Mouse (Mus musculus) liver, postnatal 0 days (tissue): ENCODE data around the gene Zbtb7a. TPM values are rescaled to one million over a fixed set of nuclear protein-coding genes. Genes with fewer than 3 reads are reported as not detected.

Experiments
- ATAC-seq: fragments of 200-750 bp; cut with Nextera tagmentation; 2 replicates; pipeline ENCODE4 v1.8.0; 2017; ENCODE audit warnings: mild to moderate bottlenecking, moderate library complexity
- DNase-seq: peaks from one replicate; pipeline ENCODE4 v3.0.0-alpha.2; 2016
- H3K27ac ChIP-seq: fragments of 300-500 bp; sonication (generic); 2 replicates; pipeline ENCODE4 v1.5.1; 2014; ENCODE audit warnings: antibody characterized with exemption, moderate library complexity, mild to moderate bottlenecking, low read depth
- H3K27me3 ChIP-seq: fragments of 300-500 bp; sonication (generic); 2 replicates; pipeline ENCODE4 v1.6.1; 2014; ENCODE audit warnings: low read length, control low read depth, mixed read lengths; ENCODE audit not compliant: insufficient read depth
- H3K36me3 ChIP-seq: fragments of 300-500 bp; sonication (generic); replicated peaks from 2 replicates; pipeline ENCODE4 v1.6.1; 2014; ENCODE audit warnings: mild to moderate bottlenecking, control low read depth, low read length, moderate library complexity, mixed read lengths; ENCODE audit not compliant: insufficient read depth
- H3K4me1 ChIP-seq: fragments of 300-500 bp; sonication (generic); 2 replicates; pipeline ENCODE4 v1.6.1; 2014; ENCODE audit warnings: antibody characterized with exemption, mild to moderate bottlenecking, control low read depth; ENCODE audit not compliant: insufficient read depth
- H3K4me2 ChIP-seq: fragments of 300-500 bp; sonication (generic); 2 replicates; pipeline ENCODE4 v1.6.1; 2014; ENCODE audit warnings: low read depth, mild to moderate bottlenecking, low read length, moderate library complexity, mixed read lengths
- H3K4me3 ChIP-seq: fragments of 300-500 bp; sonication (generic); 2 replicates; pipeline ENCODE4 v1.5.1; 2014; ENCODE audit warnings: low read depth, low read length
- H3K9ac ChIP-seq: fragments of 300-500 bp; sonication (generic); replicated peaks from 2 replicates; pipeline ENCODE4 v1.6.1; 2014; ENCODE audit warnings: mild to moderate bottlenecking, moderate library complexity
- H3K9me3 ChIP-seq: fragments of 300-500 bp; sonication (generic); 2 replicates; pipeline ENCODE4 v1.6.1; 2016; ENCODE audit warnings: mild to moderate bottlenecking, control low read depth, low read length, mixed read lengths
- CTCF ChIP-seq: sonication (generic); IDR thresholded peaks from 2 replicates; pipeline ENCODE4 v1.5.1; 2016; ENCODE audit warnings: antibody characterized with exemption, low read depth
- EP300 ChIP-seq: IDR thresholded peaks from 2 replicates; pipeline ENCODE4 v1.6.1; 2016; ENCODE audit warnings: antibody characterized with exemption, low read depth, mild to moderate bottlenecking
- WGBS: fragments of 180-500 bp; shearing (Covaris S2); extraction: QIAGEN DNeasy Blood & Tissue Kit; methylation state at CpG from one replicate; pipeline ENCODE4 v1.1.7; 2014; ENCODE audit not compliant: insufficient replicate concordance; 5-methylcytosine and 5-hydroxymethylcytosine counted together
- polyA plus RNA-seq: library from polyadenylated mRNA; unstranded; fragments of >200 nt; fragmentation: Nextera tagmentation; extraction: Ambion mirVana; gene quantifications from 2 replicates; pipeline ENCODE4 v1.2.1, GENCODE M21; 2015

Gene Zbtb7a
- polyA plus RNA-seq, 1 experiment from 2014 or later: 29.7 TPM

- no peaks in the 10 kb centered on the region for H3K9me3 ChIP-seq
- no peak overlapping the region; the same call in 1 of the 2 replicates for H3K9ac ChIP-seq
- DNase-seq (no peak), ATAC-seq (no peak)
- TF ChIP-seq CTCF (no peak), EP300 (no peak)
- no peak overlapping the region for H3K4me2 ChIP-seq
- no peaks in the 10 kb centered on the region for H3K27me3 ChIP-seq
- H3K4me1 ChIP-seq: peaks cover 28% of the 10 kb centered on the region
- no peak overlapping the region for H3K4me3 ChIP-seq
- peaks cover 88% of the 10 kb centered on the region for H3K36me3 ChIP-seq
- H3K27ac ChIP-seq: no peak overlapping the region
- WGBS: 89% methylated on average over 6 of the region's 6 CpGs
These were observed 10.3 kb downstream of the Zbtb7a start for GRCm38 (mm10) chr10:81145307-81145706.

GRCm38 (mm10) chr10:81145778-81146177 is 10.8 kb downstream of the Zbtb7a start:
- peak overlapping the region; percentile 38 for H3K4me2 ChIP-seq
- TF ChIP-seq CTCF (no peak), EP300 (no peak)
- peaks cover 23% of the 10 kb centered on the region for H3K4me1 ChIP-seq
- H3K27me3 ChIP-seq: no peaks in the 10 kb centered on the region
- H3K9me3 ChIP-seq: no peaks in the 10 kb centered on the region
- WGBS: 78% methylated on average over 7 of the region's 7 CpGs
- DNase-seq (no peak), ATAC-seq (no peak)
- H3K4me3 ChIP-seq: no peak overlapping the region
- H3K27ac ChIP-seq: peak overlapping the region; percentile 16; the same call in 1 of the 2 replicates
- peak overlapping the region; percentile 34 for H3K9ac ChIP-seq
- H3K36me3 ChIP-seq: peaks cover 87% of the 10 kb centered on the region

- no peak overlapping the region for H3K4me3 ChIP-seq
- no peaks in the 10 kb centered on the region for H3K27me3 ChIP-seq
- peak overlapping the region; percentile 34 for H3K9ac ChIP-seq
- H3K4me1 ChIP-seq: peaks cover 18% of the 10 kb centered on the region
- H3K9me3 ChIP-seq: no peaks in the 10 kb centered on the region
- WGBS: 67% methylated on average over 4 of the region's 4 CpGs
- peak overlapping the region; percentile 38 for H3K4me2 ChIP-seq
- no peak for ATAC-seq
- DNase-seq: no peak
- H3K27ac ChIP-seq: 0 out of 2 replicates have a peak overlapping the region, but pooled peaks have one; percentile 22
- H3K36me3 ChIP-seq: peaks cover 88% of the 10 kb centered on the region
- TF ChIP-seq CTCF (no peak), EP300 (no peak)
These were observed 11.3 kb downstream of the Zbtb7a start for GRCm38 (mm10) chr10:81146296-81146695.

- TF ChIP-seq CTCF: no peak
- TF ChIP-seq EP300: no peak
- H3K4me1 ChIP-seq: peaks cover 4% of the 10 kb centered on the region
- 66% methylated on average over 6 of the region's 6 CpGs for WGBS
- no peak overlapping the region for H3K4me3 ChIP-seq
- ATAC-seq (no peak), DNase-seq (no peak)
- no peak overlapping the region for H3K9ac ChIP-seq
- H3K36me3 ChIP-seq: peaks cover 86% of the 10 kb centered on the region
- H3K4me2 ChIP-seq: no peak overlapping the region
- H3K27me3 ChIP-seq: no peaks in the 10 kb centered on the region
- no peaks in the 10 kb centered on the region for H3K9me3 ChIP-seq
- no peak overlapping the region for H3K27ac ChIP-seq
These were observed 16.2 kb downstream of the Zbtb7a start for GRCm38 (mm10) chr10:81151261-81151660.

- Histone ChIP-seq H3K4me3 (no peak overlapping the region), H3K4me1 (peaks cover 4% of the 10 kb centered on the region), H3K4me2 (no peak overlapping the region), H3K9ac (peak overlapping the region; percentile 36; the same call in 1 of the 2 replicates), H3K36me3 (peaks cover 86% of the 10 kb centered on the region), H3K27ac (peak overlapping the region; percentile 76), H3K9me3 (no peaks in the 10 kb centered on the region), H3K27me3 (no peaks in the 10 kb centered on the region)
- WGBS: 60% methylated on average over 12 of the region's 12 CpGs
- TF ChIP-seq EP300 (no peak), CTCF (no peak)
- ATAC-seq (peak; percentile 47), DNase-seq (no peak)
These were observed 17.6 kb downstream of the Zbtb7a start for GRCm38 (mm10) chr10:81152609-81153008.

GRCm38 (mm10) chr10:81154313-81154712 is 19.3 kb downstream of the Zbtb7a start:
- no peaks in the 10 kb centered on the region for H3K27me3 ChIP-seq
- H3K9me3 ChIP-seq: no peaks in the 10 kb centered on the region
- DNase-seq (no peak), ATAC-seq (no peak)
- H3K9ac ChIP-seq: no peak overlapping the region
- peaks cover 4% of the 10 kb centered on the region for H3K4me1 ChIP-seq
- TF ChIP-seq EP300 (no peak), CTCF (no peak)
- 85% methylated on average over 12 of the region's 12 CpGs for WGBS
- no peak overlapping the region for H3K4me2 ChIP-seq
- peaks cover 78% of the 10 kb centered on the region for H3K36me3 ChIP-seq
- no peak overlapping the region for H3K4me3 ChIP-seq
- H3K27ac ChIP-seq: no peak overlapping the region

- H3K9ac ChIP-seq: no peak overlapping the region
- no peak overlapping the region for H3K4me3 ChIP-seq
- no peak overlapping the region for H3K4me2 ChIP-seq
- no peak overlapping the region for H3K27ac ChIP-seq
- no peaks in the 10 kb centered on the region for H3K27me3 ChIP-seq
- no peaks in the 10 kb centered on the region for H3K9me3 ChIP-seq
- H3K36me3 ChIP-seq: peaks cover 74% of the 10 kb centered on the region
- DNase-seq (no peak), ATAC-seq (no peak)
- WGBS: 92% methylated on average over 6 of the region's 6 CpGs
- TF ChIP-seq CTCF: no peak
- no peak for TF ChIP-seq EP300
- H3K4me1 ChIP-seq: peaks cover 4% of the 10 kb centered on the region
These were observed 19.7 kb downstream of the Zbtb7a start for GRCm38 (mm10) chr10:81154736-81155135.
